Mouse (Mus musculus) megakaryocyte, embryonic 14.5 days (primary cell): ENCODE measurements around the gene Tagln2.

Experiments used
- FLI1 ChIP-seq: IDR thresholded peaks from 2 replicates; pipeline ENCODE4 v1.6.1; 2012; ENCODE audit warnings: low read length, inconsistent platforms, mixed read lengths
- GATA1 ChIP-seq: IDR thresholded peaks from 3 replicates; pipeline ENCODE4 v1.6.1; 2012; ENCODE audit warnings: mixed read lengths, low read length, inconsistent platforms, borderline replicate concordance

- TF ChIP-seq GATA1 (no peak), FLI1 (no peak)
Observed at GRCm38 (mm10) chr1:172486651-172487050, 13.2 kb upstream of the Tagln2 start.
